Mouse (Mus musculus): ENCODE measurements around the gene Cdca4. TPM values are rescaled to one million over a fixed set of nuclear protein-coding genes. Genes with fewer than 3 reads are reported as not detected.

Cdca4 gene
- polyA plus RNA-seq, 1 experiment from 2014 or later, result 53.2 TPM

GRCm38 (mm10) chr12:112809641-112810040 is 19.6 kb downstream of the Cdca4 start:
- Histone ChIP-seq H3K36me3 (ENCODE audit: control insufficient read depth, insufficient read depth) (no peaks in the 10 kb centered on the region), H3K9me3 (replicated peaks; ENCODE audit: control insufficient read depth, low read length) (no peaks in the 10 kb centered on the region), H3K9ac (ENCODE audit: low read length) (peak overlapping the region; percentile 64), H3K4me1 (ENCODE audit: control insufficient read depth, insufficient read depth, low read length) (peaks cover 20% of the 10 kb centered on the region), H3K4me3 (ENCODE audit: low read length) (peak overlapping the region; percentile 77), H3K27me3 (ENCODE audit: control insufficient read depth, insufficient read depth, low read length) (no peaks in the 10 kb centered on the region), H3K27ac (ENCODE audit: low read length) (no peak overlapping the region), H3K4me2 (ENCODE audit: low read depth, low read length) (peak overlapping the region; percentile 91)
- ATAC-seq (replicated peaks; ENCODE audit: extremely low read depth, insufficient read depth, low FRiP score), result no peak
- whole genome bisulfite sequencing, result 14% methylated on average over 8 of the region's 8 CpGs

DNA sequence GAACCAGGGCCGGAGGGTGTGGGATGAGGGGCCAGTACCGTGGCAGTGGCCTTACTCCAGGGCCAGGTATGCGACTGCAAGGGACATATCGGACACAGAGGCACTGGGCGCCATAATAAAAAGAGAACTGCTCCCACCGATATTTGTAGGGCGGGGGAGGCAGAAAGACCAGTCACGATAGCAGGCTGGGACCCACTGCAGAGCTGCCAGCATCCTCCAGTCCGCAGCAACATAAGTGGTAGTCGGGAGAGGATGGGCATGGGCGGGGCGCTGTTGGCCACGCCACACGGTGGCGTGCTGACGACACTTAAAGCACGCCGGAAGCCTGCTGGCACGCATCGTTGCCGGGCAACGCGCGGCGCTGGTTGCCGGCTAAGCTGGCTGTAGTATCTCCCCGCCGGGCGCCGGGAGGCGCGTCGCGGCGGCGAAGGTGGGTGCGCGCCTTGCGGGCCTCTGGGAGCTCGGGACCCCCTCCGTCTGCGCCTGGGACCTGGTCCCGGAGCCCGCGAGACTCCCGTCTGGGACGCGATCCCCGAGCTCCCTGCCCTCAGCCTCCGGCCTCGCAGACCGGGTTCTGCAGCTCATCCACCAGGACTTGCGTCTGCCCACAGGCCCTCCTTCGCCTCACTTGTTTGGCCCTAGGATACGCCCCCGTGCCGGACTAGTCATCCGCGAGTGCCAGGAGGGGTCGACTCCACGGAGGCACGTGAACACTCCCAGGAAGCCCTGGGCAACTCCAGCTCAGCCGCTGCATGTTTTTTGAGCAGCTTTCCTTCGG is 20.4 kb downstream of the Cdca4 start, which contains the start of gene Clba1:
Gene Clba1, plus strand, starts transcription at position 351 of the 778 bp plus-strand sequence.
- H3K27me3 ChIP-seq (ENCODE audit: control insufficient read depth, insufficient read depth, low read length), result no peaks in the 10 kb centered on the region
- H3K4me1 ChIP-seq (ENCODE audit: control insufficient read depth, insufficient read depth, low read length), result peaks cover 24% of the 10 kb centered on the region
- H3K9ac ChIP-seq (ENCODE audit: low read length), result peak within 1 kb of the TSS; percentile 64
- 1% methylated on average over 64 of the region's 64 CpGs for WGBS
- H3K36me3 ChIP-seq (ENCODE audit: control insufficient read depth, insufficient read depth), result no peaks in the 10 kb centered on the region
- H3K9me3 ChIP-seq (replicated peaks; ENCODE audit: control insufficient read depth, low read length), result no peaks in the 10 kb centered on the region
- peak within 1 kb of the TSS; percentile 77 for H3K4me3 ChIP-seq (ENCODE audit: low read length)
- peak within 1 kb of the TSS; percentile 27; the same call in 1 of the 2 replicates for H3K27ac ChIP-seq (ENCODE audit: low read length)
- ATAC-seq (replicated peaks; ENCODE audit: extremely low read depth, insufficient read depth, low FRiP score), result peak; percentile 87
- peak within 1 kb of the TSS; percentile 91 for H3K4me2 ChIP-seq (ENCODE audit: low read depth, low read length)

- Histone ChIP-seq H3K27ac (ENCODE audit: low read length) (no peak overlapping the region), H3K4me2 (ENCODE audit: low read depth, low read length) (peak overlapping the region; percentile 91), H3K27me3 (ENCODE audit: control insufficient read depth, insufficient read depth, low read length) (0 out of 2 replicates have a peak, but pooled peaks cover 3% of the 10 kb centered on the region), H3K4me3 (ENCODE audit: low read length) (peak overlapping the region; percentile 77), H3K36me3 (ENCODE audit: control insufficient read depth, insufficient read depth) (no peaks in the 10 kb centered on the region), H3K9me3 (replicated peaks; ENCODE audit: control insufficient read depth, low read length) (no peaks in the 10 kb centered on the region), H3K4me1 (ENCODE audit: control insufficient read depth, insufficient read depth, low read length) (peaks cover 24% of the 10 kb centered on the region), H3K9ac (ENCODE audit: low read length) (peak overlapping the region; percentile 64)
- peak; percentile 10; the same call in 1 of the 2 replicates for ATAC-seq (replicated peaks; ENCODE audit: extremely low read depth, insufficient read depth, low FRiP score)
- 78% methylated on average over 5 of the region's 5 CpGs for WGBS
Measured at GRCm38 (mm10) chr12:112808212-112808586, 21.0 kb downstream of the Cdca4 start.

- H3K27me3 ChIP-seq (ENCODE audit: control insufficient read depth, insufficient read depth, low read length), result peaks cover 7% of the 10 kb centered on the region; the same call in 1 of the 2 replicates
- no peak overlapping the region for H3K4me3 ChIP-seq (ENCODE audit: low read length)
- no peaks in the 10 kb centered on the region for H3K9me3 ChIP-seq (replicated peaks; ENCODE audit: control insufficient read depth, low read length)
- 87% methylated on average over 4 of the region's 4 CpGs for WGBS
- no peak overlapping the region for H3K27ac ChIP-seq (ENCODE audit: low read length)
- H3K36me3 ChIP-seq (ENCODE audit: control insufficient read depth, insufficient read depth), result no peaks in the 10 kb centered on the region
- H3K9ac ChIP-seq (ENCODE audit: low read length), result no peak overlapping the region
- no peak overlapping the region for H3K4me2 ChIP-seq (ENCODE audit: low read depth, low read length)
- no peak for ATAC-seq (replicated peaks; ENCODE audit: extremely low read depth, insufficient read depth, low FRiP score)
- peaks cover 24% of the 10 kb centered on the region for H3K4me1 ChIP-seq (ENCODE audit: control insufficient read depth, insufficient read depth, low read length)
Measured at GRCm38 (mm10) chr12:112807796-112808195, 21.4 kb downstream of the Cdca4 start.

GRCm38 (mm10) chr12:112806044-112806443 is 23.2 kb downstream of the Cdca4 start:
- Histone ChIP-seq H3K4me1 (ENCODE audit: control insufficient read depth, insufficient read depth, low read length) (peaks cover 24% of the 10 kb centered on the region), H3K4me2 (ENCODE audit: low read depth, low read length) (no peak overlapping the region), H3K9me3 (replicated peaks; ENCODE audit: control insufficient read depth, low read length) (no peaks in the 10 kb centered on the region), H3K36me3 (ENCODE audit: control insufficient read depth, insufficient read depth) (no peaks in the 10 kb centered on the region), H3K4me3 (ENCODE audit: low read length) (no peak overlapping the region), H3K27ac (ENCODE audit: low read length) (no peak overlapping the region), H3K9ac (ENCODE audit: low read length) (no peak overlapping the region), H3K27me3 (ENCODE audit: control insufficient read depth, insufficient read depth, low read length) (peaks cover 17% of the 10 kb centered on the region)
- ATAC-seq (replicated peaks; ENCODE audit: extremely low read depth, insufficient read depth, low FRiP score), result no peak
- 53% methylated on average over 6 of the region's 6 CpGs for WGBS

DNA sequence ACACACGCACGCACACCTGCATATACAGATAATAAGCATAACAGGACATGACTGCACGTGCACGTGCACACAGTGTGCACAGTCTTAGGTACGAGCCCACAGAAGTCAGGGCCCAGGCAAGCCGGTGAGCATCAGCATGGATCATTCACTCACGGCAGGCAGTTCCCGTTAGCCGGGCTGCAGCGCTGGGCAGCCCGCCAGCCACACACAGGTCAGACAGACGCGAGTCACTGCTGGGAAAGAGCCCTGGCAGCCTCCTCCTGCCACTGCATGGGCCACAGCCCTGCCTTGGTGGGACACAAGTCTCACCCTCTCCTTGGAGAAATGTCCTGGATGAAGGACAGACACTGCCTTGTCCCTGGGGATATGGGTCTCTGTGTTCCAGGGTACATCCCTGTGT is 25.2 kb downstream of the Cdca4 start:
- 47% methylated on average over 13 of the region's 13 CpGs for WGBS
- Histone ChIP-seq H3K9me3 (replicated peaks; ENCODE audit: control insufficient read depth, low read length) (no peaks in the 10 kb centered on the region), H3K27me3 (ENCODE audit: control insufficient read depth, insufficient read depth, low read length) (peaks cover 18% of the 10 kb centered on the region), H3K36me3 (ENCODE audit: control insufficient read depth, insufficient read depth) (no peaks in the 10 kb centered on the region), H3K4me3 (ENCODE audit: low read length) (no peak overlapping the region), H3K4me2 (ENCODE audit: low read depth, low read length) (no peak overlapping the region), H3K4me1 (ENCODE audit: control insufficient read depth, insufficient read depth, low read length) (peaks cover 14% of the 10 kb centered on the region), H3K9ac (ENCODE audit: low read length) (no peak overlapping the region), H3K27ac (ENCODE audit: low read length) (no peak overlapping the region)
- ATAC-seq (replicated peaks; ENCODE audit: extremely low read depth, insufficient read depth, low FRiP score), result no peak

- H3K4me2 ChIP-seq (ENCODE audit: low read depth, low read length), result peak overlapping the region; percentile 98
- no peak for ATAC-seq (replicated peaks; ENCODE audit: extremely low read depth, insufficient read depth, low FRiP score)
- H3K9me3 ChIP-seq (replicated peaks; ENCODE audit: control insufficient read depth, low read length), result no peaks in the 10 kb centered on the region
- no peak overlapping the region for H3K4me3 ChIP-seq (ENCODE audit: low read length)
- peaks cover 20% of the 10 kb centered on the region for H3K4me1 ChIP-seq (ENCODE audit: control insufficient read depth, insufficient read depth, low read length)
- H3K9ac ChIP-seq (ENCODE audit: low read length), result no peak overlapping the region
- WGBS, result 32% methylated on average over 3 of the region's 3 CpGs
- H3K27ac ChIP-seq (ENCODE audit: low read length), result no peak overlapping the region
- H3K27me3 ChIP-seq (ENCODE audit: control insufficient read depth, insufficient read depth, low read length), result peaks cover 18% of the 10 kb centered on the region
- no peaks in the 10 kb centered on the region for H3K36me3 ChIP-seq (ENCODE audit: control insufficient read depth, insufficient read depth)
Measured at GRCm38 (mm10) chr12:112802917-112803316, 26.3 kb downstream of the Cdca4 start.

DNA sequence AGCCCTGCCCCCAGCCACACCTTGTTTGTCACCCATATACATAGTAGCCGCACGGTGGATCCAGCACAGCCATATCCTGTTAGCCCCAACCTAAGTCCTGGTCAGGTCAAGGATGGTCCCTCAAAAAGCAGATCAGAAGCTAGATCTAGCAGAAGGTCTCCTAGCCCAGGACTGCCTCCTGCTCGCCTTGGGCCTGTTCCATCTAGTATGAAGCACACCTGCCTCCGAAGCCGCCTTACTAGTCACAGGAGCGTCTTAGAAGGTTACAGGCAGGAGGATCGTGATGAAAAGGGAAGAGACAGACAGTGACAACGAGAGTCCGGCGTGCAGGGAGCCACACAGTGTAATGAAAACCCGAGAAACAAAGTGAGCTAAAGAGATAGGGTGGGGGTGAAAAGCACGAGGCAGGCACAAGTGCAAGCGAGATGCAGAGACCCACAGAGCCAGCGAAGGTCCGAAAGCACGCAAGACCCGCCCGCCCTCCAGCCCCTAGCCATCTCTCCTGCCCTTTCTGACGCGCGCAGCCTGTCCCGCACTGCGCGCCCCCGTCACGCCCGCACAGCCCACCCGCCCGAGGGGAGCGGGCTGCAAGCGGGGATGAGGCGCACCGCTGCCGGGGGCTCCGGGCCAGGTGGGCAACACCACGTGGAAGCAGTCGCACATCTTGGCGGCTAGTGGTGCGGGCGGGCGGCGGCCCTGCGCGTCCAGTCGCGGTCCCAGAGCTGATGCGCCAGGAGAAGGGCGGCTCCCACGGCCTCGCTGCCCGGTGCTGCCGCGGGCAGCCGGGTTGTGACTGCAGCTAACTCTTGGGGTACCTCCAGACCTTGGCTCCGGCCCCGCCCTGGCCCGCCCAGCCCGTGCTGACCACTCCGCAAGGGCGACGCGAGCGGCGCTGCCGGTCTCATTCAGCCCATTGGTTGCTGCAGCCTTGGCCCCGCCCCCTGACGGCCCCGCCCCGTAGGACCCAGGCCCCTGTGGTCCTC is 27.1 kb downstream of the Cdca4 start, which contains the start of gene Ahnak2:
Gene Ahnak2, minus strand, starts transcription at position 794 of the 983 bp plus-strand sequence.
- Histone ChIP-seq H3K27me3 (ENCODE audit: control insufficient read depth, insufficient read depth, low read length) (peaks cover 18% of the 10 kb centered on the region), H3K9ac (ENCODE audit: low read length) (peak within 1 kb of the TSS; percentile 59), H3K4me1 (ENCODE audit: control insufficient read depth, insufficient read depth, low read length) (peaks cover 28% of the 10 kb centered on the region), H3K36me3 (ENCODE audit: control insufficient read depth, insufficient read depth) (no peaks in the 10 kb centered on the region), H3K27ac (ENCODE audit: low read length) (no peak within 1 kb of the TSS), H3K4me3 (ENCODE audit: low read length) (peak within 1 kb of the TSS; percentile 61), H3K4me2 (ENCODE audit: low read depth, low read length) (peak within 1 kb of the TSS; percentile 98), H3K9me3 (replicated peaks; ENCODE audit: control insufficient read depth, low read length) (no peaks in the 10 kb centered on the region)
- no peak for ATAC-seq (replicated peaks; ENCODE audit: extremely low read depth, insufficient read depth, low FRiP score)
- 5% methylated on average over 54 of the region's 69 CpGs for WGBS

Measured in heart, embryonic 16.5 days (tissue).